Mouse (Mus musculus) lung, embryonic 15.5 days (tissue): ENCODE measurements at regions not wholly inside any gene's neighbourhood (a gene's known extent, or its start where the extent isn't known, plus 50 kb on each side); places are given as distances from the start of the nearest gene placed in this dataset.

ENCODE experiments used
- ATAC-seq: fragments of 200-750 bp; cut with Nextera tagmentation; 2 replicates; pipeline ENCODE4 v1.8.0; 2017; ENCODE audit warnings: moderate number of reproducible peaks, borderline replicate concordance; ENCODE audit not compliant: low FRiP score, low TSS enrichment; ENCODE audit errors: extremely low read depth
- H3K27ac ChIP-seq: fragments of 300-500 bp; sonication (generic); 2 replicates; pipeline ENCODE4 v1.5.1; 2015; ENCODE audit warnings: moderate library complexity, mild to moderate bottlenecking, inconsistent platforms
- H3K27me3 ChIP-seq: fragments of 300-500 bp; sonication (generic); 2 replicates; pipeline ENCODE4 v1.6.1; 2015; ENCODE audit warnings: inconsistent platforms
- H3K36me3 ChIP-seq: fragments of 300-500 bp; sonication (generic); 2 replicates; pipeline ENCODE4 v1.6.1; 2015; ENCODE audit warnings: inconsistent platforms
- H3K4me1 ChIP-seq: fragments of 300-500 bp; sonication (generic); 2 replicates; pipeline ENCODE4 v1.6.1; 2015; ENCODE audit warnings: inconsistent platforms
- H3K4me2 ChIP-seq: fragments of 300-500 bp; sonication (generic); 2 replicates; pipeline ENCODE4 v1.6.1; 2015; ENCODE audit warnings: inconsistent platforms, mild to moderate bottlenecking, moderate library complexity
- H3K4me3 ChIP-seq: fragments of 300-500 bp; sonication (generic); 2 replicates; pipeline ENCODE4 v1.5.1; 2015; ENCODE audit warnings: mild to moderate bottlenecking, inconsistent platforms
- H3K9ac ChIP-seq: fragments of 300-500 bp; sonication (generic); 2 replicates; pipeline ENCODE4 v1.6.1; 2015; ENCODE audit warnings: inconsistent platforms
- H3K9me3 ChIP-seq: fragments of 300-500 bp; sonication (generic); 2 replicates; pipeline ENCODE4 v1.6.1; 2016; ENCODE audit warnings: inconsistent platforms
- WGBS: fragments of 180-500 bp; shearing (Covaris S2); methylation state at CpG from one replicate; pipeline ENCODE4 v1.1.7; 2015; 5-methylcytosine and 5-hydroxymethylcytosine counted together

DNA sequence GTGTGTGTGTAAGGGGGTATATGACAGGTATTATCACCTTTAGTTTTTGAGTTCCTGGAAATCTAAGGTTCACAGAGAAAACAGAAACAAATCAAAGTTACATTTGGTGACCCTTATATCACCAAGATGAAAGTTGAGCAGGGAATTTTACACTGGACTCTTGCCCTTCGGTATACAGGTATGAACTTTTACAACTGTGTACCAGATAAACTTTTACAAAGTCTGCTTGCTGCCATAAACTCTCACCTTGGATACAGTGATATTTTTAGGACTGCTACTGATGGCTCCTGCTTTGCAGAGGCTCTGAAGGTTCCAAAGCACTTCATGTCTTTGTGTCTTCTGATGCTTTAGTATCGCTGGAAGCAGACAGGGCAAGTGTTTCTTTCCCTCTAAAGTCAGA lies 461.3 kb upstream of the Smarca2 start:
- 86% methylated on average over 2 of the region's 2 CpGs for whole genome bisulfite sequencing
- ATAC-seq, result no peak
- H3K4me1 ChIP-seq, result no peaks in the 10 kb centered on the region
- H3K4me3 ChIP-seq, result no peak overlapping the region
- no peaks in the 10 kb centered on the region for H3K9me3 ChIP-seq
- H3K27me3 ChIP-seq, result no peaks in the 10 kb centered on the region
- no peak overlapping the region for H3K27ac ChIP-seq
- H3K36me3 ChIP-seq, result no peaks in the 10 kb centered on the region
- no peak overlapping the region for H3K4me2 ChIP-seq
- no peak overlapping the region for H3K9ac ChIP-seq

GRCm38 (mm10) chr19:26151216-26151615 lies 453.6 kb upstream of the Smarca2 start:
- Histone ChIP-seq H3K27ac (no peak overlapping the region), H3K36me3 (no peaks in the 10 kb centered on the region), H3K27me3 (no peaks in the 10 kb centered on the region), H3K9me3 (no peaks in the 10 kb centered on the region), H3K9ac (no peak overlapping the region), H3K4me2 (no peak overlapping the region), H3K4me1 (no peaks in the 10 kb centered on the region), H3K4me3 (no peak overlapping the region)
- WGBS, result 57% methylated on average over 4 of the region's 4 CpGs
- no peak for ATAC-seq

DNA sequence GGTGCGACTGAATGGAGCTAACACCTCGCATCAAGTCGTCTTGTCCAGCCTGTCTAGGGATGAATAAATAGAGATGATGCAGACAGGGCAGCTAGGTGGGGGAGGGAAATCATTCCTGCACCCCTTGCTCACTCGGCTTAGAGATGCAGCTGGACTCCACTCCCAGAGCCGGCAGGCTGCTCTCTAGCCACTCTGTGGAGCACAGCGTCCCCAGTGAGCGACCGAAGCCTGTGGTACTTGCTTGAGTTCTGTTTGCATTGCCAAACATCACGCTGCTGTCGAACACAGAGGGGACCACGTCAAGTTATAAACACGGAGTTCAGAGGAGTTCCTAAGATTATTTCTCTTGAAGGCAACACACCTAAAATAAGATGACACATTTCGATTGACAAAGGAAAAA lies 439.9 kb upstream of the Smarca2 start:
- ATAC-seq, result no peak
- Histone ChIP-seq H3K4me1 (no peaks in the 10 kb centered on the region), H3K9ac (no peak overlapping the region), H3K4me3 (no peak overlapping the region), H3K36me3 (no peaks in the 10 kb centered on the region), H3K27ac (no peak overlapping the region), H3K27me3 (no peaks in the 10 kb centered on the region), H3K4me2 (no peak overlapping the region), H3K9me3 (no peaks in the 10 kb centered on the region)
- WGBS, result 30% methylated on average over 13 of the region's 13 CpGs

GRCm38 (mm10) chr19:26181774-26182173 lies 423.1 kb upstream of the Smarca2 start:
- 19% methylated on average over 4 of the region's 4 CpGs for WGBS

DNA sequence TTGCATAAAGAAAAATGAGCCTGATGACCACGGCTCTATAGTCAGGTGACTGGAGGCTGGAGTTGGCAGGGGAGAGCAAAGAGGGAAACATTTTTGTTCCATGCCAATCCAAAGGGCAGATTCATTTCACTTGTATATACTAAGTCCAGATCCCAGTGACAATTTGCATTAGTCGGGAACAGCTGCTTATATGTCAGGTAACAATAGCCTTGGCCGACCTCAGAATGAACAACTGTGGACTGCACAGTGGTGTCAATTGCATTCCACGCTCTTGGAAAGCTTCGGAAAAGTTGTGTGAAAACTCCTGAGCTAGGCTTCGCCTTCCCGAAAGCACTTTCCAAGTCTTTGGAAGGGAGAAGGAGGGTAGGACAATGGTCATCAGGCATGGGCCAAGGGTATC lies 419.8 kb upstream of the Smarca2 start:
- H3K4me3 ChIP-seq, result no peak overlapping the region
- no peaks in the 10 kb centered on the region for H3K9me3 ChIP-seq
- H3K4me1 ChIP-seq, result no peaks in the 10 kb centered on the region
- H3K27ac ChIP-seq, result no peak overlapping the region
- H3K4me2 ChIP-seq, result no peak overlapping the region
- H3K36me3 ChIP-seq, result no peaks in the 10 kb centered on the region
- 87% methylated on average over 7 of the region's 7 CpGs for WGBS
- H3K9ac ChIP-seq, result no peak overlapping the region
- H3K27me3 ChIP-seq, result no peaks in the 10 kb centered on the region
- ATAC-seq, result no peak

More at GRCm38 (mm10) chr19:26181774-26182173, 423.1 kb upstream of the Smarca2 start:
- H3K27me3 ChIP-seq, result no peaks in the 10 kb centered on the region
- no peak overlapping the region for H3K27ac ChIP-seq
- no peaks in the 10 kb centered on the region for H3K4me1 ChIP-seq
- H3K4me2 ChIP-seq, result no peak overlapping the region
- no peaks in the 10 kb centered on the region for H3K9me3 ChIP-seq
- H3K36me3 ChIP-seq, result no peaks in the 10 kb centered on the region
- H3K4me3 ChIP-seq, result no peak overlapping the region
- ATAC-seq, result no peak
- H3K9ac ChIP-seq, result no peak overlapping the region

DNA sequence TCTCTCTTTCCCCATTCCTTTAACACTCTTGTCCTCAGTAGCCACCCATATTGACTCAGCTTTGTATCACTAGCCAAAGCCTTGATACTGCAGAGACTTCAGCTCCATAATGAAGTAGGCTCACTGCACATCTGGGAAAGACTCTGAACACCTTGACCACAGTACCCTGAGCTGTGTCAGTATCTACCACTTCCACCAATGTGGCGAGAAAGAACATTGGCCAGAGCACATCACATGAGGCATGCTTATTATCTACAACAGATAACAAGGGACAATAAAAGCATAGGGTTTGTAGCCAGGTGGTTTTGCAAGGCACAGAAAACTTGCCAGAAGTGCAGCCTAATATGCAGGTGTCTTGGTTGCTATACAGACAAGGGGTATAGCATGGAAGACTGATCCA lies 414.0 kb upstream of the Smarca2 start:
- Histone ChIP-seq H3K4me2 (no peak overlapping the region), H3K9me3 (no peaks in the 10 kb centered on the region), H3K27me3 (no peaks in the 10 kb centered on the region), H3K27ac (no peak overlapping the region), H3K9ac (no peak overlapping the region), H3K4me3 (no peak overlapping the region), H3K36me3 (no peaks in the 10 kb centered on the region), H3K4me1 (no peaks in the 10 kb centered on the region)
- WGBS, result 68% methylated on average over 1 of the region's 1 CpGs
- ATAC-seq, result no peak

DNA sequence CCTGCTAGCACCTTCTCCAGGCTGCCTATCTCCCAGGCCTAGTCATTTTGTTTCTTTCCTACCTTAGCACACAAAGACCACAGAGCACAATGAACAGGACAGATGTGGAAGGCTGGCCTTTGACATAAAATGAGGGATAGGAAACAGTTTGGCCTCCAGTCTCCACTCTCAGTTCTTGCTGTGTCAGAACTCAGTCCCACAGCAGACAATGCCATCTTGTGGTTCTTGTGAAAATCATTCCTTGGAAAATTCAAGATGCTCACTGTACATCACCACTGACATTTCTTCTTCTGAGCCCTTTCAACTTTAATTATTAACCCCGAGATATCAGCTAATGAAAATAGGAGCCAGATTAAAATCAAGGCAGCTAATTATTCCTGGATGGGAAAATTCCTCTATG lies 411.2 kb upstream of the Smarca2 start:
- Histone ChIP-seq H3K27me3 (no peaks in the 10 kb centered on the region), H3K36me3 (no peaks in the 10 kb centered on the region), H3K27ac (no peak overlapping the region), H3K4me2 (no peak overlapping the region), H3K9me3 (no peaks in the 10 kb centered on the region), H3K9ac (no peak overlapping the region), H3K4me3 (no peak overlapping the region), H3K4me1 (no peaks in the 10 kb centered on the region)
- 59% methylated on average over 1 of the region's 1 CpGs for WGBS
- no peak for ATAC-seq

GRCm38 (mm10) chr19:26208760-26209159 lies 396.1 kb upstream of the Smarca2 start:
- Histone ChIP-seq H3K9me3 (no peaks in the 10 kb centered on the region), H3K9ac (no peak overlapping the region), H3K27me3 (no peaks in the 10 kb centered on the region), H3K36me3 (no peaks in the 10 kb centered on the region), H3K4me1 (no peaks in the 10 kb centered on the region), H3K4me3 (no peak overlapping the region), H3K4me2 (no peak overlapping the region), H3K27ac (no peak overlapping the region)
- no peak for ATAC-seq
- WGBS, result 69% methylated on average over 1 of the region's 1 CpGs

DNA sequence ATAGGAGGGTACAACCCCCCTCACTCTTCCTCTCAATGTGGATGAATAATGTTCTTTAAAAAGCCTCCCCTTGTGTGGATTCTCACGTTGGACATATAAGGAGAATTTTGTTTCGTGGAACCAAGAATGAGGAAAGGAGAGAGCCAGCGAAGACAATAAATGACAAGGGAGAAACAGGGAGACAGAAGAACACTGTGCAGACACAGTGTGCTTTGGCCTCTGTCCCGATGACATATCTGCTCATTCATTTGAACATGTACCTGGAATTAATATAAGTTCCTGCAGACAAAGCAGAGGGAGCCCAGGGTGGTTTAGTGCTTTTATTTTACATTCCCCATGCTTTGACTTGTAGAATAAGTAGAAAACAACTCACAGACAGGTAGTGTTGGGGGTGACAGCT lies 370.3 kb upstream of the Smarca2 start:
- Histone ChIP-seq H3K9me3 (no peaks in the 10 kb centered on the region), H3K4me3 (no peak overlapping the region), H3K36me3 (no peaks in the 10 kb centered on the region), H3K4me2 (no peak overlapping the region), H3K27ac (no peak overlapping the region), H3K9ac (no peak overlapping the region), H3K4me1 (no peaks in the 10 kb centered on the region), H3K27me3 (no peaks in the 10 kb centered on the region)
- ATAC-seq, result no peak
- 62% methylated on average over 4 of the region's 4 CpGs for WGBS

DNA sequence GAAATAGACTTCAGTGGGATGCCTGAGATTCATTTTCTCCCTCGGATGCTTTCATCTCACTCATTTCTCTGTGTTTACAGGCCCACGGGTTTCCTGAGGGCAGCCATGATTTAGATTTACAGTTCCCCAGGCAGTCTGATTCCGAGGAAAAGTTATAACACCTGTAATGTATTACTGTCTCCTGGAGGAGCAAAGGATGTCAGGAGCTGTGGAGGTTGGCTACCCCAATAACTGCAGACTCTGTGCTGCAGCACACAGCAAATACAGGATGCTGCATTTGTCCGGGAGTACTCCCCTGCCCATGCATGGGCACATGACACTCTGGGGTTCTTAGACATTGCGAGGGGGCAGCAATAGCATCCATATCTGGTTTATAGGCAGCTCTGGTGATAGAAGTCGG lies 360.8 kb upstream of the Smarca2 start:
- 60% methylated on average over 6 of the region's 6 CpGs for WGBS
- no peak for ATAC-seq
- H3K27me3 ChIP-seq, result no peaks in the 10 kb centered on the region
- no peak overlapping the region for H3K4me3 ChIP-seq
- no peaks in the 10 kb centered on the region for H3K36me3 ChIP-seq
- H3K9me3 ChIP-seq, result no peaks in the 10 kb centered on the region
- no peak overlapping the region for H3K9ac ChIP-seq
- H3K4me2 ChIP-seq, result no peak overlapping the region
- H3K4me1 ChIP-seq, result no peaks in the 10 kb centered on the region
- no peak overlapping the region for H3K27ac ChIP-seq

- Histone ChIP-seq H3K9me3 (no peaks in the 10 kb centered on the region), H3K36me3 (no peaks in the 10 kb centered on the region), H3K9ac (no peak overlapping the region), H3K4me1 (no peaks in the 10 kb centered on the region), H3K27me3 (no peaks in the 10 kb centered on the region), H3K27ac (no peak overlapping the region), H3K4me3 (no peak overlapping the region), H3K4me2 (no peak overlapping the region)
- WGBS, result 76% methylated on average over 6 of the region's 6 CpGs
- ATAC-seq, result no peak
Observed at GRCm38 (mm10) chr19:26249751-26250150, 355.1 kb upstream of the Smarca2 start.

DNA sequence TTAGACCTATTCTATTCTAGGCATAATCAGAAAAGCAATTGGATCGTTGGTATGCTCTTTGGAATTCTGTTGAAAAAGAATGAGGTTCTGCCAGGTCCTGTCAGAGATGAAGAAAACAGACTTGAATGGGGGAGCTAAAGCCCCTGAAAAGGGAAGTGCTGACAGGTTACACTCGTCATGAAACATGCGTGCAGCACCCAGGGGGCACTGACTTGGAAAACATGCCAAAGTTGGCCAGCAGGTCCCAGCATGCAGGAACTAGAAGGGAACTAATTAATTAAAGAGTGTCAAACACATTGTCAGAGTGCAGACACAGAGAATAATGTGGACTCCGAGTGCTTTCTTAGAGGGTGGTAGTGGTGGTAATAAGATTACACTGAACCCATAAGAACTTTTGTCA lies 346.2 kb upstream of the Smarca2 start:
- no peak overlapping the region for H3K9ac ChIP-seq
- H3K9me3 ChIP-seq, result no peaks in the 10 kb centered on the region
- no peak overlapping the region for H3K4me2 ChIP-seq
- 39% methylated on average over 4 of the region's 4 CpGs for WGBS
- H3K27ac ChIP-seq, result no peak overlapping the region
- H3K27me3 ChIP-seq, result no peaks in the 10 kb centered on the region
- no peak for ATAC-seq
- H3K4me1 ChIP-seq, result no peaks in the 10 kb centered on the region
- no peaks in the 10 kb centered on the region for H3K36me3 ChIP-seq
- no peak overlapping the region for H3K4me3 ChIP-seq

- no peak overlapping the region for H3K9ac ChIP-seq
- no peaks in the 10 kb centered on the region for H3K4me1 ChIP-seq
- no peaks in the 10 kb centered on the region for H3K9me3 ChIP-seq
- no peaks in the 10 kb centered on the region for H3K27me3 ChIP-seq
- H3K4me2 ChIP-seq, result no peak overlapping the region
- no peak for ATAC-seq
- no peak overlapping the region for H3K4me3 ChIP-seq
- 83% methylated on average over 2 of the region's 2 CpGs for WGBS
- H3K27ac ChIP-seq, result no peak overlapping the region
- H3K36me3 ChIP-seq, result no peaks in the 10 kb centered on the region
Observed at GRCm38 (mm10) chr19:26261530-26261929, 343.3 kb upstream of the Smarca2 start.
